Mouse (Mus musculus): ENCODE data around the gene Sept9.

Sept9 gene

GRCm38 (mm10) chr11:117176304-117176703, 23.2 kb upstream of the Sept9 start:
- peak; percentile 40 to 70 for DNase-seq

GRCm38 (mm10) chr11:117176900-117177299, 22.6 kb upstream of the Sept9 start:
- no peak for DNase-seq

- DNase-seq: peak; percentile 92 to 98
Observed at GRCm38 (mm10) chr11:117177303-117177979, 22.0 kb upstream of the Sept9 start.

- no peak for DNase-seq
Observed at GRCm38 (mm10) chr11:117179902-117180301, 19.6 kb upstream of the Sept9 start.

- DNase-seq: no peak
Observed at GRCm38 (mm10) chr11:117182808-117183207, 16.7 kb upstream of the Sept9 start.

GRCm38 (mm10) chr11:117183299-117183698, 16.2 kb upstream of the Sept9 start:
- no peak for DNase-seq

- no peak for DNase-seq
Observed at GRCm38 (mm10) chr11:117183841-117184240, 15.6 kb upstream of the Sept9 start.

GRCm38 (mm10) chr11:117185076-117185933, 14.2 kb upstream of the Sept9 start:
- peak; percentile 53 to 55 for DNase-seq

GRCm38 (mm10) chr11:117191524-117191923, 7.9 kb upstream of the Sept9 start:
- peak; percentile 23 to 53 for DNase-seq

- peak; percentile 20 to 33 for DNase-seq
Observed at GRCm38 (mm10) chr11:117194475-117194937, 5.0 kb upstream of the Sept9 start.

- DNase-seq: no peak
Observed at GRCm38 (mm10) chr11:117195616-117196015, 3.8 kb upstream of the Sept9 start.

- no peak for DNase-seq
Observed at GRCm38 (mm10) chr11:117196681-117197080, 2.8 kb upstream of the Sept9 start.

- DNase-seq: no peak
Observed at GRCm38 (mm10) chr11:117198122-117198521, 1.3 kb upstream of the Sept9 start.

GRCm38 (mm10) chr11:117201846-117202245, 2.4 kb downstream of the Sept9 start:
- DNase-seq: no peak

GRCm38 (mm10) chr11:117204606-117205005, 5.1 kb downstream of the Sept9 start:
- peak; percentile 81 to 83 for DNase-seq

GRCm38 (mm10) chr11:117205042-117205441, 5.6 kb downstream of the Sept9 start:
- DNase-seq: peak; percentile 51 to 74

GRCm38 (mm10) chr11:117205447-117205846, 6.0 kb downstream of the Sept9 start:
- no peak for DNase-seq

- DNase-seq: no peak
Observed at GRCm38 (mm10) chr11:117207436-117207835, 8.0 kb downstream of the Sept9 start.

GRCm38 (mm10) chr11:117208151-117208673, 8.8 kb downstream of the Sept9 start:
- no peak for DNase-seq

- no peak for DNase-seq
Observed at GRCm38 (mm10) chr11:117216713-117217112, 17.3 kb downstream of the Sept9 start.

- DNase-seq: no peak
Observed at GRCm38 (mm10) chr11:117218070-117218469, 18.6 kb downstream of the Sept9 start.

- no peak for DNase-seq
Observed at GRCm38 (mm10) chr11:117218498-117218897, 19.0 kb downstream of the Sept9 start.

GRCm38 (mm10) chr11:117220777-117221176, 21.3 kb downstream of the Sept9 start:
- DNase-seq: no peak

- no peak for DNase-seq
Observed at GRCm38 (mm10) chr11:117221182-117221581, 21.7 kb downstream of the Sept9 start.

Measured in kidney, postnatal 36 days (tissue).